Mouse (Mus musculus): ENCODE data around the gene Pcnx3. TPM values are rescaled to one million over a fixed set of nuclear protein-coding genes. Genes with fewer than 3 reads are reported as not detected.

The Pcnx3 gene
- polyA plus RNA-seq, 1 experiment from 2014 or later, result 35.0 TPM

GRCm38 (mm10) chr19:5621884-5622283, 66.8 kb downstream of the Pcnx3 start:
- ATAC-seq (ENCODE audit: low FRiP score), result no peak
- Histone ChIP-seq H3K4me2 (replicated peaks) (no peak overlapping the region), H3K36me3 (no peaks in the 10 kb centered on the region), H3K27me3 (peaks cover 8% of the 10 kb centered on the region; the same call in 1 of the 2 replicates), H3K27ac (no peak overlapping the region), H3K4me3 (no peak overlapping the region), H3K4me1 (no peaks in the 10 kb centered on the region), H3K9me3 (replicated peaks) (no peaks in the 10 kb centered on the region), H3K9ac (no peak overlapping the region)
- WGBS, result 87% methylated on average over 5 of the region's 5 CpGs

- no peak overlapping the region for H3K4me2 ChIP-seq (replicated peaks)
- H3K36me3 ChIP-seq, result no peaks in the 10 kb centered on the region
- H3K9ac ChIP-seq, result no peak overlapping the region
- ATAC-seq (ENCODE audit: low FRiP score), result no peak
- no peaks in the 10 kb centered on the region for H3K4me1 ChIP-seq
- H3K27me3 ChIP-seq, result peaks cover 15% of the 10 kb centered on the region; the same call in 1 of the 2 replicates
- H3K4me3 ChIP-seq, result no peak overlapping the region
- H3K9me3 ChIP-seq (replicated peaks), result no peaks in the 10 kb centered on the region
- WGBS, result 90% methylated on average over 4 of the region's 4 CpGs
- H3K27ac ChIP-seq, result no peak overlapping the region
Observed at GRCm38 (mm10) chr19:5620007-5620406, 68.7 kb downstream of the Pcnx3 start.

GRCm38 (mm10) chr19:5614953-5615352, 73.8 kb downstream of the Pcnx3 start:
- Histone ChIP-seq H3K36me3 (no peaks in the 10 kb centered on the region), H3K27ac (no peak overlapping the region), H3K9me3 (replicated peaks) (no peaks in the 10 kb centered on the region), H3K4me1 (peaks cover 7% of the 10 kb centered on the region; the same call in 1 of the 2 replicates), H3K4me2 (replicated peaks) (no peak overlapping the region), H3K27me3 (peaks cover 24% of the 10 kb centered on the region; the same call in 1 of the 2 replicates), H3K9ac (no peak overlapping the region), H3K4me3 (no peak overlapping the region)
- 84% methylated on average over 2 of the region's 2 CpGs for WGBS
- ATAC-seq (ENCODE audit: low FRiP score), result no peak

Small RNA genes within 50 kb of the gene (microRNA-seq; reads per million reads assigned to microRNA genes)
- 0.81 reads per million for gene Mir6987

Other genes starting within 250 kb of the Pcnx3 start
- gene Fosl1, start 241.4 kb downstream of the Pcnx3 start, polyA plus RNA-seq (2016; fragmentation: Nextera tagmentation; extraction: Ambion mirVana), result not detected in 2 replicates
- 10.7 and 11.0 TPM in 2 replicates for gene Ccdc85b, start 231.0 kb downstream of the Pcnx3 start, polyA plus RNA-seq (2016; fragmentation: Nextera tagmentation; extraction: Ambion mirVana)
- gene Fibp, start 228.3 kb downstream of the Pcnx3 start, polyA plus RNA-seq (2016; fragmentation: Nextera tagmentation; extraction: Ambion mirVana), result 133 and 144 TPM in 2 replicates
- 3.7 and 4.3 TPM in 2 replicates for gene Ctsw, start 220.4 kb downstream of the Pcnx3 start, polyA plus RNA-seq (2016; fragmentation: Nextera tagmentation; extraction: Ambion mirVana)
- 75.3 and 81.0 TPM in 2 replicates for gene Efemp2, start 215.0 kb downstream of the Pcnx3 start, polyA plus RNA-seq (2016; fragmentation: Nextera tagmentation; extraction: Ambion mirVana)
- 43.3 and 45.4 TPM in 2 replicates for gene Mus81, start 200.5 kb downstream of the Pcnx3 start, polyA plus RNA-seq (2016; fragmentation: Nextera tagmentation; extraction: Ambion mirVana)
- gene Cfl1, start 198.5 kb downstream of the Pcnx3 start, polyA plus RNA-seq (2016; fragmentation: Nextera tagmentation; extraction: Ambion mirVana), result 3,169 and 3,299 TPM in 2 replicates
- gene 1700020D05Rik, start 185.1 kb downstream of the Pcnx3 start, polyA plus RNA-seq (2016; fragmentation: Nextera tagmentation; extraction: Ambion mirVana), result 0.23 and 0.56 TPM in 2 replicates
- gene Snx32, start 178.4 kb downstream of the Pcnx3 start, polyA plus RNA-seq (2016; fragmentation: Nextera tagmentation; extraction: Ambion mirVana), result 38.3 and 42.2 TPM in 2 replicates
- 0.18 and 0.19 TPM in 2 replicates for gene Ovol1, start 128.3 kb downstream of the Pcnx3 start, polyA plus RNA-seq (2016; fragmentation: Nextera tagmentation; extraction: Ambion mirVana)
- gene Ap5b1, start 120.9 kb downstream of the Pcnx3 start, polyA plus RNA-seq (2016; fragmentation: Nextera tagmentation; extraction: Ambion mirVana), result 2.6 and 3.2 TPM in 2 replicates
- 114 and 126 TPM in 2 replicates for gene Rnaseh2c, start 87.0 kb downstream of the Pcnx3 start, polyA plus RNA-seq (2016; fragmentation: Nextera tagmentation; extraction: Ambion mirVana)
- 73.2 and 76.5 TPM in 2 replicates for gene Kat5, start 78.7 kb downstream of the Pcnx3 start, polyA plus RNA-seq (2016; fragmentation: Nextera tagmentation; extraction: Ambion mirVana)
- 38.4 and 41.5 TPM in 2 replicates for gene Rela, start 51.4 kb downstream of the Pcnx3 start, polyA plus RNA-seq (2016; fragmentation: Nextera tagmentation; extraction: Ambion mirVana)
- gene Sipa1, start 25.2 kb downstream of the Pcnx3 start, polyA plus RNA-seq (2016; fragmentation: Nextera tagmentation; extraction: Ambion mirVana), result 22.4 and 25.4 TPM in 2 replicates
- gene Map3k11, start 166 bp downstream of the Pcnx3 start, polyA plus RNA-seq (2016; fragmentation: Nextera tagmentation; extraction: Ambion mirVana), result 21.5 and 23.3 TPM in 2 replicates
- gene Kcnk7, start 15.5 kb upstream of the Pcnx3 start, polyA plus RNA-seq (2016; fragmentation: Nextera tagmentation; extraction: Ambion mirVana), result not detected in 2 replicates
- gene Ehbp1l1, start 37.4 kb upstream of the Pcnx3 start, polyA plus RNA-seq (2016; fragmentation: Nextera tagmentation; extraction: Ambion mirVana), result 10.8 and 12.1 TPM in 2 replicates
- gene Fam89b, start 40.7 kb upstream of the Pcnx3 start, polyA plus RNA-seq (2016; fragmentation: Nextera tagmentation; extraction: Ambion mirVana), result 174 and 177 TPM in 2 replicates
- 13.8 and 16.6 TPM in 2 replicates for gene Ltbp3, start 52.0 kb upstream of the Pcnx3 start, polyA plus RNA-seq (2016; fragmentation: Nextera tagmentation; extraction: Ambion mirVana)
- 71.8 and 73.7 TPM in 2 replicates for gene Scyl1, start 82.5 kb upstream of the Pcnx3 start, polyA plus RNA-seq (2016; fragmentation: Nextera tagmentation; extraction: Ambion mirVana)
- gene Frmd8, start 186.4 kb upstream of the Pcnx3 start, polyA plus RNA-seq (2016; fragmentation: Nextera tagmentation; extraction: Ambion mirVana), result 28.7 and 29.9 TPM in 2 replicates
- 2.0 and 2.2 TPM in 2 replicates for gene Slc25a45, start 188.9 kb upstream of the Pcnx3 start, polyA plus RNA-seq (2016; fragmentation: Nextera tagmentation; extraction: Ambion mirVana)
- 11.0 and 11.3 TPM in 2 replicates for gene Tigd3, start 205.2 kb upstream of the Pcnx3 start, polyA plus RNA-seq (2016; fragmentation: Nextera tagmentation; extraction: Ambion mirVana)
- 161 and 177 TPM in 2 replicates for gene Dpf2, start 224.1 kb upstream of the Pcnx3 start, polyA plus RNA-seq (2016; fragmentation: Nextera tagmentation; extraction: Ambion mirVana)
- gene Cdc42ep2, start 235.9 kb upstream of the Pcnx3 start, polyA plus RNA-seq (2016; fragmentation: Nextera tagmentation; extraction: Ambion mirVana), result 5.1 and 6.1 TPM in 2 replicates

All from hindbrain, embryonic 12.5 days (tissue).